17 mouse cellular contexts compared by ENCODE assay signal in genomic region chr10:77408241-77408640, GRCm38 (mm10).
"Had no signal": no experiment of that assay in that cellular context is flagged by ENCODE, and none has a peak within 500 bp of the region (broad histone marks: within the 10 kb centered on the region; RNA-seq: fewer than 3 reads in every experiment).

No protein-coding gene starts in this region.

- DNase-seq: lung, adult 2 months; lung, postnatal 14 days; lung, postnatal 36 days; right cerebral cortex, postnatal 14 days; thymus, adult 2 months; thymus, postnatal 25 days; thymus, postnatal 4 days had no signal

- H3K27ac ChIP-seq: lung, embryonic 15.5 days; macrophage; midbrain, embryonic 13.5 days; midbrain, embryonic 15.5 days; neural tube, embryonic 12.5 days; stomach, embryonic 15.5 days; stomach, postnatal 0 days had no signal

- H3K36me3 ChIP-seq: lung, embryonic 15.5 days; midbrain, embryonic 13.5 days; midbrain, embryonic 15.5 days; neural tube, embryonic 12.5 days; stomach, embryonic 15.5 days had no signal

- H3K4me2 ChIP-seq: lung, embryonic 15.5 days; midbrain, embryonic 11.5 days; midbrain, embryonic 13.5 days; midbrain, embryonic 15.5 days; neural tube, embryonic 12.5 days; stomach, embryonic 15.5 days had no signal

- H3K9me3 ChIP-seq: lung, embryonic 15.5 days; megakaryocyte, embryonic 14.5 days; midbrain, embryonic 13.5 days; midbrain, embryonic 15.5 days; neural tube, embryonic 12.5 days; stomach, embryonic 15.5 days had no signal

- H3K4me3 ChIP-seq: lung, embryonic 15.5 days; megakaryocyte, embryonic 14.5 days; midbrain, embryonic 13.5 days; midbrain, embryonic 15.5 days; neural tube, embryonic 12.5 days; stomach, embryonic 15.5 days had no signal

- H3K4me1 ChIP-seq: lung, embryonic 15.5 days; midbrain, embryonic 13.5 days; midbrain, embryonic 15.5 days; neural tube, embryonic 12.5 days; stomach, embryonic 15.5 days had no signal

- H3K27me3 ChIP-seq: lung, embryonic 15.5 days; midbrain, embryonic 13.5 days; midbrain, embryonic 15.5 days; neural tube, embryonic 12.5 days; stomach, embryonic 15.5 days had no signal

- H3K9ac ChIP-seq: lung, embryonic 15.5 days; midbrain, embryonic 13.5 days; midbrain, embryonic 15.5 days; neural tube, embryonic 12.5 days; stomach, embryonic 15.5 days had no signal

- ATAC-seq: lung, postnatal 0 days; midbrain, embryonic 13.5 days; midbrain, embryonic 15.5 days had no signal
